Mouse (Mus musculus) urinary bladder, postnatal 4 days (tissue): ENCODE measurements at regions not wholly inside any gene's neighbourhood (a gene's known extent, or its start where the extent isn't known, plus 50 kb on each side); places are given as distances from the start of the nearest gene placed in this dataset.

Experiments
- DNase-seq, 2 experiments: peaks; one replicate each; pipeline ENCODE4 v3.0.0; 2021 to 2022; ENCODE audit warnings: low spot score in 2 of 2

DNA sequence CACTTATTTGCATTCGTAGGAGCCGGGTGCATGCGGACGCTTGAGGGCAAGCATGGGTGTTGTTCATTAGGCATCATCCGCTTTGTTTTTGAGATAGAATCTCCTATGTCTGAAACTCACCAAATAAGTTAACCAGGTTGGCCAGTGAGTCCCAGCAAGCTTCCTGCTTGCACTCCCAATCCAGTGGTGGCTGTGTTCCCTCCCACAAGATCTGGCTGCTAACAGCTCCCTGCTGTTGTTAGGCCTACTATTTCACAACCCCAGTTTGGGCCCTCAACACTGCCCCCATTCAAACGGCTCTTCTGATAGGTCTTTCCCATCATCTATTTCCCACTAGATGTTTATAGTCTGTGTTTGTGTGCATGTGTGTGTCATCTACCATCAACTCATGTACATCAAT, 56.3 kb upstream of the Rgma start:
- DNase-seq = no peak

DNA sequence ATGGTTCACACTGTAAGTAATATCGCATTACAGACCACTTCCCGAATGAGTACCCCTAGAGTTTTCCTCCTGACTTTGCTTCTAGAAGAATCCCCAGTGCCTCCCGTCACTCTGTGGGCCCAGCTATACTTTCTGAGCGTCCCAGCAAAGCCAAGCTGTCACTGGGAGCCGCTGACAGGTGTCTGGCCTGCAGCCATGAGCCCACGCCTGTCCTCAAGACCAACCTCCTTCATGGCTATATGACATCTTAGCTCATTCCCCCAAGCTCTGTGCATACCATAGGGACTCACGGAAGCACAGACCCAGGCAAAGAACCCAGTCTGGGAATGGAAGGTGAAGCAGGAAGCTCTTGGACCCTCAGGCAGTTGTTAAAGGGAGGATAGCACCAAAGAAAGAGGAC, 55.3 kb upstream of the Rgma start:
- no peak for DNase-seq

DNA sequence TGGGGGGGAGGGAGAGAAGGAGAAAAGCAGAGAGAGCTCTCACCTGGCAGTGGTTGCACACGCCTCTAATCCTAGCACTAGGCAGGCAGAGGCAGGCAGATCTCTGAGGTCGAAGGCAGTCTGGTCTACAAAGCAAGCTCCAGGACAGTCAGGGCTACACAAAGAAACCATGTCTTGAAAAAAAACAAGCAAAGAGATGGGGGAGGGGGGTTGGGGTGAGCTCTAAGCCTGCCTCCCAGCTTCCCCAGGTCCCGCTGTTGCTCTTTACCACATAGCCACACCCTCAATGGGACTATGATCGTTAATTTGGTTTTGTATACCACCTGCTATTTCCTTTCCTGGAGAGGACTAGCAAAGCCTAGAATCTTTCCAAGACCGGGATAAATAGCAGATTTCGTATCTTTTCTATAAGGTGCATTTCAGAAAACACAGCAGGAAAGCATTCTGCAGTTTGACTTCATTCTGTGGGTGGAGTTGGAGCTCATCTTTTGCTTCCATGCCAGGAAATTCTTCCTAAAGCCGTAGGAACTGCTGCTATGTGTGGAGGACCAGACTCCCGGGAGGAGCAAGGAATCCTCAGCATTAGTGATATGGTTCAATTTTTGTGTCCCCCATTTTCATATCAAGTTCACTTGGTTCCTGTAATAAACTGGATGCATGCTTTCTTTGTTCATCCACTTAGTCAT, 52.7 kb upstream of the Rgma start:
- no peak for DNase-seq

DNA sequence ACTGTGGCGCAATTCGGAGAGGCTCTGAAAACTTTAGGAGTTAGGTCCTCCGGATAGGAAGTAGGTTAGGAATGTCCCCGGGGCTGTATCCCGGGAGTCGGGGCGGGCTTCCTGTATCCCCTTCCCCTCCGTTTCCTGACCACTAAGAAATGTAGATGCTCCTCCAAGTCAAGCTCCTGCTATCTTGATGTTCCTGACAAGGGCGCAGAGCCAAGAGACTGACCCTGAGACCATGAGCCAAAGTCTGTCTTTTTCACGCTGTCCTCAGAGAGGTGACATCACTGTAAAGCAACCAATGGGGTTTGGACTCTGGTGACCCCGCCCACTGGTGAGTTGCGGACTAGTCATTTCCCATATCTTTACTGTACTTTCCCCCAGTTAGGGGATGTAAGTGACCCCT, 51.8 kb upstream of the Rgma start:
- DNase-seq = peak in 1 of 2 experiments; percentile 29

DNA sequence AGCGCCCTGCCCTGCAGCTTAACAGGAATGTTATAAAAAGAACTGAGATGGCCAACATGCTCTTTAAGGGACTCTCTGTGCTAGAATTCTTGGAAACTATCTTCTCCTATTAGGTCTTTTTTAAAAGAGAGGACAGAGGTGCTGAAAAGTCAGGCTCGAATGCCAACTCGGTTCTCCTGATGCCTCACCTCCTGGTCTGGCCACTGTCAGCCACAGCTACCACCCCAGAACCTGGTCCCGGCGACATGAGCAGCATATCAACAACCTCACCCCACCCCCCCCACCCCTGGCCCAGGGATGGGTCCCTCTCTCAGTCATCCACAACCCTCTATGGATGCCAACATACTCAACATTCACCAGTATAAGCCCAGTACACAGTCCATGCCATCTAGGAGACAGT, 49.8 kb upstream of the Rgma start:
- no peak for DNase-seq
